Mouse (Mus musculus): ENCODE measurements around the gene Ift46.

GRCm38 (mm10) chr9:44836439-44836838 is 68.7 kb downstream of the Ift46 start:
- TF ChIP-seq CTCF (IDR thresholded peaks at IDR 0.05; ENCODE audit: borderline replicate concordance, control insufficient read depth, extremely low read depth, insufficient read depth, low read length, poor library complexity) (peak; percentile 66; the same call in 1 of the 2 replicates), POLR2A (IDR thresholded peaks at IDR 0.05; ENCODE audit: control insufficient read depth, extremely low read depth, insufficient read depth, low read length, poor library complexity) (no peak)
